In the genomic region with DNA sequence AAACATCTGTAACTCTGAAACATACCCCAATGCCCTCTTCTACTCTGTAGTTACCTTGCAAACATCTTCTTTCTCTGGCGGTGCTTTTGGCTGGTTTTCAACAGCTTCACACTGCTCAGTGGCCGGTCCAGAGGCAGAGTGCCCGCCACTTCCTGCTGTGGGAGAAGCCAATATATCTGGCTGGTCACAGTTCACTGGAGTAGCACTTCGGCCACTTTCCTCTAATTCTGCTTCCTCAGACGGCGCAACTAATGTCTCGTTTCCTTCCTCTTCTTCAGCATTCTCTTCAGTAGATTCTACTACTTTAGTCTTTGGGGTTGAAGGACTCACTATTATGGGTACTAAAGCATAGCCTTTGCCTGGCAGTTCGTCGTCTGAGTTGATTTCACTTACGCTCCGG, we compare ENCODE assay signal across 14 mouse cellular contexts. TPM values are rescaled to one million over a fixed set of nuclear protein-coding genes. Genes with fewer than 3 reads are reported as not detected.
DNase-seq lines count a peak whose midpoint lies in the region; ATAC-seq and TF ChIP-seq lines count a peak whose summit lies in the region.
"Had no signal": no experiment of that assay in that cellular context is flagged by ENCODE, and none has a peak within 500 bp of the region (broad histone marks: within the 10 kb centered on the region; RNA-seq: fewer than 3 reads in every experiment).

No protein-coding gene starts in this region.

- H3K9ac ChIP-seq in liver, embryonic 15.5 days: no peak overlapping the region
- H3K9ac ChIP-seq: neural tube, embryonic 12.5 days had no signal

- DNase-seq in adrenal gland, postnatal 14 days: peak; percentile 10
- DNase-seq in adrenal gland, postnatal 25 days: no peak
- DNase-seq in testis, postnatal 10 days (ENCODE audit: low spot score): no peak
- DNase-seq in neural tube, embryonic 10.5 days (ENCODE audit: extremely low spot score, low spot score): no peak
- no peak for DNase-seq in ovary, postnatal 10 days (ENCODE audit: low spot score)
- no peak for DNase-seq in embryo, embryonic 9.5 days (ENCODE audit: extremely low spot score)
- DNase-seq: adrenal gland, adult 8-10 months; cerebellum, postnatal 10 days; heart, postnatal 14 days; thymus, postnatal 36 days had no signal

- TF ChIP-seq CTCF in testis, adult 2 months (IDR thresholded peaks at IDR 0.05; ENCODE audit: control insufficient read depth, insufficient read depth, insufficient replicate concordance, low read depth, low read length): no peak

- WGBS in liver, embryonic 15.5 days (ENCODE audit: insufficient replicate concordance): 47% methylated on average over 11 of the region's 11 CpGs

- peak overlapping the region; percentile 39 for H3K4me3 ChIP-seq in testis, adult 2 months (ENCODE audit: control insufficient read depth, low read depth, low read length)
- 0 out of 2 replicates have a peak overlapping the region, but pooled peaks have one; percentile 3 for H3K4me3 ChIP-seq in liver, embryonic 15.5 days (replicated peaks)
- H3K4me3 ChIP-seq: left cerebral cortex, adult 2 months; neural tube, embryonic 12.5 days had no signal

- no peak for TF ChIP-seq POLR2A in testis, adult 2 months (IDR thresholded peaks at IDR 0.05; ENCODE audit: control insufficient read depth, low read depth, low read length)

- H3K9me3 ChIP-seq in liver, embryonic 15.5 days (replicated peaks): no peaks in the 10 kb centered on the region
- H3K9me3 ChIP-seq: neural tube, embryonic 12.5 days had no signal

- H3K27me3 ChIP-seq in testis, adult 2 months (ENCODE audit: control insufficient read depth, insufficient read depth, low read length): no peaks in the 10 kb centered on the region
- no peaks in the 10 kb centered on the region for H3K27me3 ChIP-seq in liver, embryonic 15.5 days
- H3K27me3 ChIP-seq: neural tube, embryonic 12.5 days had no signal

- peak overlapping the region; percentile 30 for H3K4me2 ChIP-seq in liver, embryonic 15.5 days
- H3K4me2 ChIP-seq: neural tube, embryonic 12.5 days had no signal

- ATAC-seq in liver, embryonic 15.5 days (ENCODE audit: insufficient read depth): no peak

- H3K4me1 ChIP-seq in testis, adult 2 months (ENCODE audit: control insufficient read depth, insufficient read depth, low read length): peaks cover 4% of the 10 kb centered on the region; the same call in 1 of the 2 replicates
- peaks cover 36% of the 10 kb centered on the region for H3K4me1 ChIP-seq in liver, embryonic 15.5 days (replicated peaks)

- peaks cover 7% of the 10 kb centered on the region for H3K36me3 ChIP-seq in testis, adult 2 months (ENCODE audit: control insufficient read depth, insufficient read depth, low read length)
- H3K36me3 ChIP-seq in liver, embryonic 15.5 days (replicated peaks): peaks cover 31% of the 10 kb centered on the region

- no peak overlapping the region for H3K27ac ChIP-seq in testis, adult 2 months (ENCODE audit: control insufficient read depth, insufficient read depth, low read depth, low read length)
- H3K27ac ChIP-seq in liver, embryonic 15.5 days (replicated peaks): no peak overlapping the region
- H3K27ac ChIP-seq: left cerebral cortex, adult 2 months; neural tube, embryonic 12.5 days had no signal

RNA-seq across cellular contexts. Expression of gene Tmf1, which starts 3.2 kb away (rescaled TPM):
- total RNA-seq in adrenal gland, postnatal 14 days (2021): 46.7 and 49.8 TPM in 2 replicates
- total RNA-seq in adrenal gland, postnatal 25 days (2021): 45.8 and 49.5 TPM in 2 replicates
- polyA plus RNA-seq in testis, adult 2 months (2012; rRNA removed): 28.8 and 29.5 TPM in 2 replicates
- 12.5 and 13.2 TPM in 2 replicates for polyA plus RNA-seq in liver, embryonic 15.5 days (2015; fragmentation: Nextera tagmentation; extraction: Ambion mirVana)

RNA-seq across cellular contexts. Expression of gene Eogt, which starts 26.7 kb away (rescaled TPM):
- 35.6 and 36.4 TPM in 2 replicates for total RNA-seq in adrenal gland, postnatal 14 days (2021)
- total RNA-seq in adrenal gland, postnatal 25 days (2021): 39.1 and 65.3 TPM in 2 replicates
- 3.4 and 4.5 TPM in 2 replicates for polyA plus RNA-seq in testis, adult 2 months (2012; rRNA removed)
- 1.8 and 2.5 TPM in 2 replicates for polyA plus RNA-seq in liver, embryonic 15.5 days (2015; fragmentation: Nextera tagmentation; extraction: Ambion mirVana)

RNA-seq across cellular contexts. Expression of gene Uba3, which starts 29.7 kb away (rescaled TPM):
- 62.9 and 63.4 TPM in 2 replicates for total RNA-seq in adrenal gland, postnatal 14 days (2021)
- 59.7 and 61.6 TPM in 2 replicates for total RNA-seq in adrenal gland, postnatal 25 days (2021)
- 8.5 and 12.9 TPM in 2 replicates for polyA plus RNA-seq in testis, adult 2 months (2012; rRNA removed)
- polyA plus RNA-seq in liver, embryonic 15.5 days (2015; fragmentation: Nextera tagmentation; extraction: Ambion mirVana): 23.4 and 26.0 TPM in 2 replicates

RNA-seq across cellular contexts. Expression of gene Arl6ip5, which starts 34.8 kb away (rescaled TPM):
- 82.2 and 89.5 TPM in 2 replicates for total RNA-seq in adrenal gland, postnatal 14 days (2021)
- total RNA-seq in adrenal gland, postnatal 25 days (2021): 127 and 130 TPM in 2 replicates
- polyA plus RNA-seq in testis, adult 2 months (2012; rRNA removed): 7.8 and 8.1 TPM in 2 replicates
- 33.5 and 34.6 TPM in 2 replicates for polyA plus RNA-seq in liver, embryonic 15.5 days (2015; fragmentation: Nextera tagmentation; extraction: Ambion mirVana)
